Mouse (Mus musculus): ENCODE measurements around the gene Heatr5a. TPM values are rescaled to one million over a fixed set of nuclear protein-coding genes. Genes with fewer than 3 reads are reported as not detected.

Gene Heatr5a
- polyA plus RNA-seq (2015; fragmentation: Nextera tagmentation; extraction: Ambion mirVana): 6.9 and 7.1 TPM in 2 replicates

DNA sequence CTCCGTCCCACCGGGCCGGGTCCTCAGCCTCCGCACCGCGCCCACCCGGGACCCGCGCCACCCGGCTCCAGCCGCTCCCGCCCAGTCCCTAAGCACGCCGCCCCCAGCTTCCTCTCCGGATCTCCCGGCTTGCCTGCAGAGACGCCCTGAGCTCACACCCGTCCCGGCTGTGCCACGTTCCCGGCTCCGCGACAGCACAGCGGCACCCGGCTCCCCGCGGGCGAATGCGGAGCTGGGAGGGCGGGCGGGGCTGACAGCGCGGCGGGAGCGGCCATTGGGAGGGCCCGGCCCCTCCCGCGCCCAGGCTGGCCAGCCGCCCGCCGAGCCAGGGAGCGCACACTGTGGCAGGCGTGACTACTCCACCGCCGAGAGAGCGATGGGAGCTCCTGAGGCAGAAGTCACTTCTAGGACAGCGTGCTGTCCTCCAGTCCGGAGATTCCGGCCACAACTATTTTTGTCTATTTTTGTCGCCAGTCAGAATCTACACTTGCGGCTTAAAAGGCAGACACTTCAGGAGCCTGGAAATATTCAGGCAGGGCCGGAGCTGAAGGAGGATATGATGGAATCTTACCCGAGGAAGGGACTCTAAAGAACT is at the start of gene Heatr5a:
Gene Heatr5a, minus strand, starts transcription at position 252 of the 595 bp plus-strand sequence.
- H3K9ac ChIP-seq (ENCODE audit: low read depth, low read length): peak within 1 kb of the TSS; percentile 84
- peak within 1 kb of the TSS; percentile 68 for H3K4me2 ChIP-seq (ENCODE audit: low read length)
- ATAC-seq: peak; percentile 98
- under 1% methylated on average over 44 of the region's 53 CpGs for WGBS
- no peaks in the 10 kb centered on the region for H3K27me3 ChIP-seq (ENCODE audit: control insufficient read depth, insufficient read depth, low read depth, low read length)
- no peaks in the 10 kb centered on the region for H3K9me3 ChIP-seq (replicated peaks; ENCODE audit: control insufficient read depth, low read length, poor library complexity, severe bottlenecking)
- H3K36me3 ChIP-seq (ENCODE audit: control insufficient read depth, insufficient read depth, low read length): no peaks in the 10 kb centered on the region
- peak within 1 kb of the TSS; percentile 82 for H3K27ac ChIP-seq (ENCODE audit: low read length)
- peak within 1 kb of the TSS; percentile 79 for H3K4me3 ChIP-seq (ENCODE audit: low read depth, low read length)
- H3K4me1 ChIP-seq (ENCODE audit: control insufficient read depth, insufficient read depth, low read length): peaks cover 13% of the 10 kb centered on the region

DNA sequence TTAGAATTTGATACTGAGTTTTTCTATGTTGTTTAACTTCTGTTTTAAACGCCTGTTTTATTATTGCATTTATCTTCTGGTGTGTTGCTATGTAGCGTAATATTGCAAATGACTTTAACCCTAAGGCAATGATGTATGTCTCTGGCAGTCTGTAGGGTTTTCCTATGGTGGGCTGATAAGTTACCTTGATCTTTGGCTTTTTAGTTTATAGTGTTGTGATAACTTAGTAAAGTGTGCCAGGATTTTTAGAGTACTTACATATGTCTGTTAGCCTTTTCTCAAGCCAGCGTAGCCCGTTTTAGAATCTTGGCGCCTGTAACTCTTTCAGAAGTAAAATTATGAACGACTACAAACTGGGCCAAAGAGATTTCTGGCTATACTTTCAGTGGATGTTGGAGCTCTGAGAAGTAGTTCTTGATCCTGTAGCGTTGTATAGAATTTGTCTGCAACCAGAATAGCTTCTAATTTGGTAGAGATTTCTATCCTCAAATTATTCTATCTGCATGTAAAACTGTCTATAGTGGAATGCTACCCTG is 43.4 kb upstream of the Heatr5a start:
- H3K4me1 ChIP-seq (ENCODE audit: control insufficient read depth, insufficient read depth, low read length): 0 out of 2 replicates have a peak, but pooled peaks cover 2% of the 10 kb centered on the region
- 96% methylated on average over 7 of the region's 7 CpGs for WGBS
- ATAC-seq: no peak
- H3K36me3 ChIP-seq (ENCODE audit: control insufficient read depth, insufficient read depth, low read length): no peaks in the 10 kb centered on the region
- H3K27ac ChIP-seq (ENCODE audit: low read length): no peak overlapping the region
- H3K4me2 ChIP-seq (ENCODE audit: low read length): no peak overlapping the region
- H3K27me3 ChIP-seq (ENCODE audit: control insufficient read depth, insufficient read depth, low read depth, low read length): no peaks in the 10 kb centered on the region
- no peaks in the 10 kb centered on the region for H3K9me3 ChIP-seq (replicated peaks; ENCODE audit: control insufficient read depth, low read length, poor library complexity, severe bottlenecking)
- no peak overlapping the region for H3K9ac ChIP-seq (ENCODE audit: low read depth, low read length)
- no peak overlapping the region for H3K4me3 ChIP-seq (ENCODE audit: low read depth, low read length)

DNA sequence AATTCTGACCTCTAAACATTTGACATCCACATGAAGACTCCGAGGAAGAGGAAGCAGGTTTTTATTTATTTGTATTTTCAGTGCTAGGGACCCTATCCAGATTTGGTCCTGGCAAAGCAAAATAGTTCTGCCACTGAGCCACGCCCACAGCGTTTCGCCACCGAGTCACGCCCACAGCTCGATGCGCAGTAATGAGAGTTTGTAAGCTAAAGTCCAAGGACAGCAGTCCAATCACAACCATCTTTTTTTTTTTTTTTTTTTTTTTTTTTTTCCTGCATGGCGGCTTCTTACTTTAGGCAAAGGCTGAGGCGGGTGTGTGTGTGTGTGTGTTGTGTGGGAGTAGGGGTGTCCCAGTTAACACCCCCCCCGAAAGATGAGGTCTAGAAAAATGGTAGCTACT is 42.9 kb upstream of the Heatr5a start:
- no peak overlapping the region for H3K9ac ChIP-seq (ENCODE audit: low read depth, low read length)
- no peaks in the 10 kb centered on the region for H3K9me3 ChIP-seq (replicated peaks; ENCODE audit: control insufficient read depth, low read length, poor library complexity, severe bottlenecking)
- 93% methylated on average over 11 of the region's 11 CpGs for WGBS
- H3K27me3 ChIP-seq (ENCODE audit: control insufficient read depth, insufficient read depth, low read depth, low read length): no peaks in the 10 kb centered on the region
- no peaks in the 10 kb centered on the region for H3K36me3 ChIP-seq (ENCODE audit: control insufficient read depth, insufficient read depth, low read length)
- H3K27ac ChIP-seq (ENCODE audit: low read length): no peak overlapping the region
- H3K4me3 ChIP-seq (ENCODE audit: low read depth, low read length): no peak overlapping the region
- ATAC-seq: no peak
- H3K4me2 ChIP-seq (ENCODE audit: low read length): no peak overlapping the region
- H3K4me1 ChIP-seq (ENCODE audit: control insufficient read depth, insufficient read depth, low read length): 0 out of 2 replicates have a peak, but pooled peaks cover 2% of the 10 kb centered on the region

GRCm38 (mm10) chr12:52013274-52013673 is 42.2 kb upstream of the Heatr5a start:
- Histone ChIP-seq H3K4me1 (ENCODE audit: control insufficient read depth, insufficient read depth, low read length) (0 out of 2 replicates have a peak, but pooled peaks cover 2% of the 10 kb centered on the region), H3K4me2 (ENCODE audit: low read length) (no peak overlapping the region), H3K27me3 (ENCODE audit: control insufficient read depth, insufficient read depth, low read depth, low read length) (no peaks in the 10 kb centered on the region), H3K36me3 (ENCODE audit: control insufficient read depth, insufficient read depth, low read length) (no peaks in the 10 kb centered on the region), H3K9me3 (replicated peaks; ENCODE audit: control insufficient read depth, low read length, poor library complexity, severe bottlenecking) (no peaks in the 10 kb centered on the region), H3K27ac (ENCODE audit: low read length) (no peak overlapping the region), H3K4me3 (ENCODE audit: low read depth, low read length) (no peak overlapping the region), H3K9ac (ENCODE audit: low read depth, low read length) (no peak overlapping the region)
- WGBS: 75% methylated on average over 9 of the region's 9 CpGs
- ATAC-seq: no peak

DNA sequence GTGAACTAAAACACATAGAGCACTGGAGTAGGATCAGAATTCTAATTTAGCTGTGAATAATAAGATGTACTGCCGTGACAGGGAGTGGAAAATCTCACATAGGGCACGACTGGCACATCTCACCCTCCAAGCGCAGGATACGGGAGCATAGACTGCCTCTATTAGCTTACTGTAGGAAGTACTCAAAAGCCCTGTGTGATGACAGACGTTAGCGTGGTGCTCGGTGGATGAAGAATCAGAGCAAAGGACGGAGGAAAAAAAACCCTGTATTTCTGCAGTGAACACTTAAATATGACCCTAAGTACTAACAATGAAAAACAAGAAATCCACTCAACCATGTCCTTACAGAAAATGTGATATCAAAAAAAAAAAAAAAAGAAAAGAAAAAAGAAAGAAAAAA is 41.0 kb upstream of the Heatr5a start:
- Histone ChIP-seq H3K36me3 (ENCODE audit: control insufficient read depth, insufficient read depth, low read length) (no peaks in the 10 kb centered on the region), H3K4me2 (ENCODE audit: low read length) (no peak overlapping the region), H3K27me3 (ENCODE audit: control insufficient read depth, insufficient read depth, low read depth, low read length) (no peaks in the 10 kb centered on the region), H3K4me3 (ENCODE audit: low read depth, low read length) (no peak overlapping the region), H3K9ac (ENCODE audit: low read depth, low read length) (no peak overlapping the region), H3K9me3 (replicated peaks; ENCODE audit: control insufficient read depth, low read length, poor library complexity, severe bottlenecking) (no peaks in the 10 kb centered on the region), H3K4me1 (ENCODE audit: control insufficient read depth, insufficient read depth, low read length) (0 out of 2 replicates have a peak, but pooled peaks cover 2% of the 10 kb centered on the region), H3K27ac (ENCODE audit: low read length) (no peak overlapping the region)
- 81% methylated on average over 8 of the region's 8 CpGs for WGBS
- ATAC-seq: no peak

GRCm38 (mm10) chr12:52010630-52010961 is 39.5 kb upstream of the Heatr5a start:
- H3K4me3 ChIP-seq (ENCODE audit: low read depth, low read length): peak overlapping the region; percentile 27
- 0 out of 2 replicates have a peak, but pooled peaks cover 2% of the 10 kb centered on the region for H3K4me1 ChIP-seq (ENCODE audit: control insufficient read depth, insufficient read depth, low read length)
- peak overlapping the region; percentile 65 for H3K4me2 ChIP-seq (ENCODE audit: low read length)
- no peaks in the 10 kb centered on the region for H3K9me3 ChIP-seq (replicated peaks; ENCODE audit: control insufficient read depth, low read length, poor library complexity, severe bottlenecking)
- WGBS: 52% methylated on average over 2 of the region's 2 CpGs
- no peaks in the 10 kb centered on the region for H3K36me3 ChIP-seq (ENCODE audit: control insufficient read depth, insufficient read depth, low read length)
- H3K27me3 ChIP-seq (ENCODE audit: control insufficient read depth, insufficient read depth, low read depth, low read length): no peaks in the 10 kb centered on the region
- H3K27ac ChIP-seq (ENCODE audit: low read length): no peak overlapping the region
- ATAC-seq: no peak
- H3K9ac ChIP-seq (ENCODE audit: low read depth, low read length): no peak overlapping the region

GRCm38 (mm10) chr12:52009928-52010629 is 39.0 kb upstream of the Heatr5a start:
- ATAC-seq: no peak
- Histone ChIP-seq H3K27me3 (ENCODE audit: control insufficient read depth, insufficient read depth, low read depth, low read length) (no peaks in the 10 kb centered on the region), H3K9me3 (replicated peaks; ENCODE audit: control insufficient read depth, low read length, poor library complexity, severe bottlenecking) (no peaks in the 10 kb centered on the region), H3K4me1 (ENCODE audit: control insufficient read depth, insufficient read depth, low read length) (peaks cover 5% of the 10 kb centered on the region; the same call in 1 of the 2 replicates), H3K36me3 (ENCODE audit: control insufficient read depth, insufficient read depth, low read length) (no peaks in the 10 kb centered on the region), H3K4me3 (ENCODE audit: low read depth, low read length) (peak overlapping the region; percentile 27), H3K9ac (ENCODE audit: low read depth, low read length) (no peak overlapping the region), H3K4me2 (ENCODE audit: low read length) (peak overlapping the region; percentile 65), H3K27ac (ENCODE audit: low read length) (0 out of 2 replicates have a peak overlapping the region, but pooled peaks have one; percentile 7)
- 23% methylated on average over 15 of the region's 15 CpGs for WGBS

DNA sequence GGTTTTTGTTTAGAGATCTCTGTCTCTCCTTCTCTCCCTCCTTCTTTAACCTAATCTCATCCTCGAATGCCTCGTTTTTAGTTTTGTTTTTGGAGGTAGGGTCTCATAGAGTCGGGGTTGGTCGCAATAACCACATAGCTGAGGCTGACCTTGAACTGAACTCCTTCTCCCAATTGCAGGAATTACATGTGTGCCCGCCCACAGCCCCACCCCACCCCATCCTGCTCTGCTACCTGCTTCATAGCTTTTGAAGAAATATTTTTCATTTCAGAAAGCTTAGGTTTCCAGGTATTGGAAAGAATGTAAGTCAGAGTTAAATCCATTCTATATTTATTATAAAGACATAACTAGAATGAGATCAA is 35.5 kb upstream of the Heatr5a start:
- Histone ChIP-seq H3K4me2 (ENCODE audit: low read length) (peak overlapping the region; percentile 81), H3K27me3 (ENCODE audit: control insufficient read depth, insufficient read depth, low read depth, low read length) (no peaks in the 10 kb centered on the region), H3K4me3 (ENCODE audit: low read depth, low read length) (peak overlapping the region; percentile 78), H3K9me3 (replicated peaks; ENCODE audit: control insufficient read depth, low read length, poor library complexity, severe bottlenecking) (no peaks in the 10 kb centered on the region), H3K9ac (ENCODE audit: low read depth, low read length) (0 out of 2 replicates have a peak overlapping the region, but pooled peaks have one; percentile 38), H3K27ac (ENCODE audit: low read length) (peak overlapping the region; percentile 71), H3K36me3 (ENCODE audit: control insufficient read depth, insufficient read depth, low read length) (no peaks in the 10 kb centered on the region), H3K4me1 (ENCODE audit: control insufficient read depth, insufficient read depth, low read length) (peaks cover 5% of the 10 kb centered on the region; the same call in 1 of the 2 replicates)
- ATAC-seq: peak; percentile 74
- WGBS: 57% methylated on average over 5 of the region's 5 CpGs

Data from midbrain, embryonic 16.5 days (tissue).